Mouse (Mus musculus): Measurements from ENCODE around the gene Myom1. TPM values are rescaled to one million over a fixed set of nuclear protein-coding genes. Genes with fewer than 3 reads are reported as not detected.
A peak's percentile ranks its signal among the peaks of the same experiment; 100 is the strongest.

Gene Myom1
- polyA plus RNA-seq, 1 experiment, result 111 TPM

- Histone ChIP-seq H3K4me1 (ENCODE audit: control insufficient read depth, insufficient read depth, low read length) (no peaks in the 10 kb centered on the region; the same call in 1 of the 2 replicates), H3K4me3 (replicated peaks; ENCODE audit: control insufficient read depth, low read depth, low read length) (no peak overlapping the region), H3K27ac (ENCODE audit: control insufficient read depth, insufficient read depth, low read depth, low read length, poor library complexity) (no peak overlapping the region)
- 74% methylated on average over 6 of the region's 6 CpGs for WGBS
- TF ChIP-seq POLR2A (IDR thresholded peaks at IDR 0.05; ENCODE audit: borderline replicate concordance, control insufficient read depth, low read depth, low read length), result no peak
- no peak for TF ChIP-seq CTCF (IDR thresholded peaks at IDR 0.05; ENCODE audit: control insufficient read depth, insufficient read depth, low read length)
These were observed 7.8 kb upstream of the Myom1 start for GRCm38 (mm10) chr17:70994671-70995070.

DNA sequence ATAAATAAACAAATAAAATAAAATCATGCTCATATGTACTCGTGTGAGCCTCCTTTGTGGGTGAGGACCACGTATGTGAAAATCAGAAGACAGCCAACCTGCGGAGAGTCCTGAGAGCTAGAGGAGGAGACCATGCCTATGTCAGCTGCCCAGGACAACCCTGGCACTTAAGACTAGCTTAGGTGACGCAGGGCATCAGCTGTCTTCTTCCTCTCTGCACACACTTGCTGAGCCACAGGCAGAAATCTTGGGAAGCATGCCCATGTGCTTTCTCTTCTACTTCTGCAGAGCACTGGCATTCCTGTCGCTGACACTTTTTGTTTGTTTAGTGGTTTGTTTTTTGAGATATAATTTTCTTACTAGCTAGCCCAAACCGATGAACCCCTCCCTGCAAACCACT is 6.9 kb upstream of the Myom1 start:
- Histone ChIP-seq H3K27ac (ENCODE audit: control insufficient read depth, insufficient read depth, low read depth, low read length, poor library complexity) (no peak overlapping the region), H3K4me1 (ENCODE audit: control insufficient read depth, insufficient read depth, low read length) (no peaks in the 10 kb centered on the region; the same call in 1 of the 2 replicates), H3K4me3 (replicated peaks; ENCODE audit: control insufficient read depth, low read depth, low read length) (no peak overlapping the region)
- 87% methylated on average over 6 of the region's 6 CpGs for WGBS
- TF ChIP-seq CTCF (IDR thresholded peaks at IDR 0.05; ENCODE audit: control insufficient read depth, insufficient read depth, low read length), result no peak

GRCm38 (mm10) chr17:70997836-70998235 is 4.6 kb upstream of the Myom1 start:
- no peak overlapping the region for H3K4me3 ChIP-seq (replicated peaks; ENCODE audit: control insufficient read depth, low read depth, low read length)
- H3K4me1 ChIP-seq (ENCODE audit: control insufficient read depth, insufficient read depth, low read length), result no peaks in the 10 kb centered on the region
- no peak for TF ChIP-seq POLR2A (IDR thresholded peaks at IDR 0.05; ENCODE audit: borderline replicate concordance, control insufficient read depth, low read depth, low read length)
- no peak for TF ChIP-seq CTCF (IDR thresholded peaks at IDR 0.05; ENCODE audit: control insufficient read depth, insufficient read depth, low read length)
- WGBS, result 70% methylated on average over 6 of the region's 6 CpGs
- no peak overlapping the region for H3K27ac ChIP-seq (ENCODE audit: control insufficient read depth, insufficient read depth, low read depth, low read length, poor library complexity)

DNA sequence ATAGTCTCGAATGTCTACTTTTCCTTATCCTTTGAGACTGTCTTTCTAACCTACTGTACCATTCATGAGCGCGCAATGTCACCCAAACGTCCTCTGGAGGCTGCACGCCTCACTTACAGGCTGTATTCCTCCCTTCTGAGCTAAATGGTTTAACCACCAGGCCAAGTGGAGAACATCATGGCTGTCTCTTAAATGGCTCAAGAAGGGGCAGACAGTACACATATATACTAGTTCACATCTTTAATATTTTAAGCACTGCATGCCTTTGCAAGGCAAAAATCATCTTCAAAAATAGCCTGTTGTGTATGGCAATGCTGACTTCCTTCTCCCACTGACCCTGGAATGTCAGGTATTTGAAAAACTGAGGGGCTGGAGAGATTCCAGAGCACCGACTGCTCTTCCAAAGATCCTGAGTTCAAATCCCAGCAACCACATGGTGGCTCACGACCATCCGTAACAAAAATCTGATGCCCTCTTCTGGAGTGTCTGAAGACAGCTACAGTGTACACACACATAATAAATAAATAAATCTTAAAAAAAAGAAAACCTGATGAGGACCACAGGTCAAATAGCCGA is 3.9 kb upstream of the Myom1 start:
- WGBS, result 78% methylated on average over 9 of the region's 9 CpGs
- H3K27ac ChIP-seq (ENCODE audit: control insufficient read depth, insufficient read depth, low read depth, low read length, poor library complexity), result no peak overlapping the region
- peaks cover 3% of the 10 kb centered on the region; the same call in 1 of the 2 replicates for H3K4me1 ChIP-seq (ENCODE audit: control insufficient read depth, insufficient read depth, low read length)
- TF ChIP-seq CTCF (IDR thresholded peaks at IDR 0.05; ENCODE audit: control insufficient read depth, insufficient read depth, low read length) (no peak), POLR2A (IDR thresholded peaks at IDR 0.05; ENCODE audit: borderline replicate concordance, control insufficient read depth, low read depth, low read length) (no peak)
- H3K4me3 ChIP-seq (replicated peaks; ENCODE audit: control insufficient read depth, low read depth, low read length), result no peak overlapping the region

DNA sequence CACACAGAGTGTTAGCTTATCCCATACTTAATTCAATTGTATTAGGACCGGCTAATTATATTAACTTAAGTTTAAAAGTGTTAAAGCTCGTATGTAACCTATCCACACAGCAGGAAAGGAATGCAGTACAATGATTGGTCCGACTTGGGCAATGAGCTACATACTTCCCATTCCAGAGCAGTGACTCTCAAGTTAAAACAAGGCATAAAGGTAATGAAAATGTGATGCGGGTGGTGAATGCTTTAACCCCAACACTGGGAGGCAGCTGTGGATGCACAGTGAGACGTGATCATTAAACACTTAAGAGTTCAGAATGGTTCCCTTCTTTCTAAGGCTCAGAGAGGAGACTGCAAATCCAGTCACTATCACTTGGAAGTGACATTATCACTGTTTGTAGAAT is 3.2 kb upstream of the Myom1 start:
- WGBS, result 72% methylated on average over 5 of the region's 5 CpGs
- H3K4me3 ChIP-seq (replicated peaks; ENCODE audit: control insufficient read depth, low read depth, low read length), result no peak overlapping the region
- H3K4me1 ChIP-seq (ENCODE audit: control insufficient read depth, insufficient read depth, low read length), result peaks cover 3% of the 10 kb centered on the region; the same call in 1 of the 2 replicates
- H3K27ac ChIP-seq (ENCODE audit: control insufficient read depth, insufficient read depth, low read depth, low read length, poor library complexity), result no peak overlapping the region
- TF ChIP-seq CTCF (IDR thresholded peaks at IDR 0.05; ENCODE audit: control insufficient read depth, insufficient read depth, low read length) (no peak), POLR2A (IDR thresholded peaks at IDR 0.05; ENCODE audit: borderline replicate concordance, control insufficient read depth, low read depth, low read length) (no peak)

- H3K4me1 ChIP-seq (ENCODE audit: control insufficient read depth, insufficient read depth, low read length), result peaks cover 3% of the 10 kb centered on the region; the same call in 1 of the 2 replicates
- TF ChIP-seq POLR2A (IDR thresholded peaks at IDR 0.05; ENCODE audit: borderline replicate concordance, control insufficient read depth, low read depth, low read length) (no peak), CTCF (IDR thresholded peaks at IDR 0.05; ENCODE audit: control insufficient read depth, insufficient read depth, low read length) (no peak)
- 65% methylated on average over 2 of the region's 2 CpGs for WGBS
- no peak overlapping the region for H3K4me3 ChIP-seq (replicated peaks; ENCODE audit: control insufficient read depth, low read depth, low read length)
- H3K27ac ChIP-seq (ENCODE audit: control insufficient read depth, insufficient read depth, low read depth, low read length, poor library complexity), result no peak overlapping the region
These were observed 2.2 kb upstream of the Myom1 start for GRCm38 (mm10) chr17:71000255-71000654.

DNA sequence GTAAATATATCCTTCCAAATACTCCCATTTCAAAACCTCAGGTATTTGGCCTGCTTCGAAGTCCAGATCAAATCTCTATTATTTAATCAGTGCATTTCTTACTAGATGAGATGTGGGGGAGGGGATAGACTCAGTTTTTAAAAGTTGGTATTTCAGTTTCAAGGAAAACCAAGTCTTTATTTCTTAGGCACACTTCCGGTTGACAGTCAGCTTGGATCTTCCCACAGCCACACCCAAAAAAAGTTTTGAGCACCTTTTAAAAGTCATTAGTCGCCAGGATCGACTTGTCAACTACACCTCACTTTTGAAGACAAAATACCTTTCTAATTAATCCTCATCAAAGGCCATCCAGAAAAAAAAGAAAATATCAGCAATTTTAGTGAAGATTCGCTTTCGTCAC is 1.4 kb upstream of the Myom1 start:
- H3K27ac ChIP-seq (ENCODE audit: control insufficient read depth, insufficient read depth, low read depth, low read length, poor library complexity), result no peak overlapping the region
- 7% methylated on average over 6 of the region's 6 CpGs for WGBS
- H3K4me3 ChIP-seq (replicated peaks; ENCODE audit: control insufficient read depth, low read depth, low read length), result peak overlapping the region; percentile 14
- peaks cover 3% of the 10 kb centered on the region; the same call in 1 of the 2 replicates for H3K4me1 ChIP-seq (ENCODE audit: control insufficient read depth, insufficient read depth, low read length)
- TF ChIP-seq CTCF (IDR thresholded peaks at IDR 0.05; ENCODE audit: control insufficient read depth, insufficient read depth, low read length), result no peak
- no peak for TF ChIP-seq POLR2A (IDR thresholded peaks at IDR 0.05; ENCODE audit: borderline replicate concordance, control insufficient read depth, low read depth, low read length)

DNA sequence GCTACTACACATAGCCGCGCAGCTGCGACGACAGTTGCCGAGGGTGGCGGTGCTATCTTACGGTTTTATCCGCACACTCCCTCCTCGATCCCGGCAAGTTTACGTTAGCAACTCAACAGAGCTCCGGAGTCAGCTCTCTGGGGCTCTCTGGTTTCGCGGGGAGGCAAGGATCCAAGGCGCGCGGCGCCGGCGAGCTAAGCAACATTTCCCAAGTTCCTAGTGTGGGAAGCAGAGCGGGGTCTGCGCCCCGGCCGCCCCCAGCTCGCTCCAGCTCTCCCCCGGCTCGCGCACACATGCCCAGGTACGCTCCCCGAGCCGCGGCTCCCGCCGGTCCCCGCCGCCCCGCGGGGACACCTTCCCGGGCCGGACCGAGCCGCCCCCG is 743 bp upstream of the Myom1 start:
- Histone ChIP-seq H3K4me1 (ENCODE audit: control insufficient read depth, insufficient read depth, low read length) (peaks cover 3% of the 10 kb centered on the region; the same call in 1 of the 2 replicates), H3K27ac (ENCODE audit: control insufficient read depth, insufficient read depth, low read depth, low read length, poor library complexity) (peak overlapping the region; percentile 98), H3K4me3 (replicated peaks; ENCODE audit: control insufficient read depth, low read depth, low read length) (peak overlapping the region; percentile 80)
- under 1% methylated on average over 41 of the region's 43 CpGs for WGBS
- TF ChIP-seq POLR2A (IDR thresholded peaks at IDR 0.05; ENCODE audit: borderline replicate concordance, control insufficient read depth, low read depth, low read length) (no peak), CTCF (IDR thresholded peaks at IDR 0.05; ENCODE audit: control insufficient read depth, insufficient read depth, low read length) (no peak)

DNA sequence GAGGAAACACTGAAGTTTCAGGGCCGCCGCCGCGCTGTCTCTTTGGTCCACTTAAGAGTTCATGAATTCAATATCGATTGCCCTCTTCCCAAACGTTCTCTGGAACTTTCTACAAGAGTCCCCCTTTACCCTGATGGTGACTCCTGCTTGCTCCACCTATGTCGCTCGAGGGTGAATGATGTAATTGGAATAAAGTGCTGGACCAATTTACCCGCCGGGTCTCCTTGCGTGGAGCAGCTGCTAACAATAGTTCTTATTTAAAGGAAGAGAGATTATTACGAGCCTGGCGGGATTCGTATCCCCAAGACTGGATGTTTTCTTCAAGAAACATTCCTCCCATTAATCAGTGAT is 286 bp downstream of the Myom1 start, which contains the start of gene Myl12a:
TSS of gene Myl12a (minus strand) at position 135 of the 351 bp plus-strand sequence.
- Histone ChIP-seq H3K27ac (ENCODE audit: control insufficient read depth, insufficient read depth, low read depth, low read length, poor library complexity) (peak within 1 kb of the TSS; percentile 98), H3K4me1 (ENCODE audit: control insufficient read depth, insufficient read depth, low read length) (peaks cover 3% of the 10 kb centered on the region; the same call in 1 of the 2 replicates), H3K4me3 (replicated peaks; ENCODE audit: control insufficient read depth, low read depth, low read length) (peak within 1 kb of the TSS; percentile 80)
- TF ChIP-seq CTCF (IDR thresholded peaks at IDR 0.05; ENCODE audit: control insufficient read depth, insufficient read depth, low read length) (no peak), POLR2A (IDR thresholded peaks at IDR 0.05; ENCODE audit: borderline replicate concordance, control insufficient read depth, low read depth, low read length) (no peak)
- WGBS, result 15% methylated on average over 14 of the region's 14 CpGs
